ENCODE assay signal across 18 mouse cellular contexts in genomic region chr10:94172137-94172536, GRCm38 (mm10). TPM values are rescaled to one million over a fixed set of nuclear protein-coding genes. Genes with fewer than 3 reads are reported as not detected.
A peak's percentile ranks its signal among the peaks of the same experiment; 100 is the strongest.
DNase-seq lines count a peak whose midpoint lies in the region; ATAC-seq and TF ChIP-seq lines count a peak whose summit lies in the region.
"Had no signal": no experiment of that assay in that cellular context is flagged by ENCODE, and none has a peak within 500 bp of the region (broad histone marks: within the 10 kb centered on the region; RNA-seq: fewer than 3 reads in every experiment).

No protein-coding gene starts in this region.

- no peak overlapping the region for H3K27ac ChIP-seq in heart, embryonic 16.5 days (ENCODE audit: low read length)
- no peak overlapping the region for H3K27ac ChIP-seq in heart, adult 2 months
- H3K27ac ChIP-seq in midbrain, embryonic 11.5 days (ENCODE audit: low read depth, low read length): 0 out of 2 replicates have a peak overlapping the region, but pooled peaks have one; percentile 1
- no peak overlapping the region for H3K27ac ChIP-seq in midbrain, embryonic 16.5 days (ENCODE audit: low read length)
- H3K27ac ChIP-seq in hindbrain, embryonic 14.5 days: peak overlapping the region; percentile 57; the same call in 1 of the 2 replicates
- H3K27ac ChIP-seq in midbrain, embryonic 14.5 days (replicated peaks; ENCODE audit: low read depth, low read length): peak overlapping the region; percentile 17; the same call in 1 of the 2 replicates
- H3K27ac ChIP-seq: embryonic facial prominence, embryonic 10.5 days; gastrocnemius, adult 2 months; limb, embryonic 15.5 days had no signal

- DNase-seq in heart, adult 2 months: no peak
- DNase-seq in midbrain, embryonic 11.5 days (ENCODE audit: low spot score, missing footprints): peak; percentile 87
- no peak for DNase-seq in hindbrain, embryonic 14.5 days (ENCODE audit: low spot score)
- no peak for DNase-seq in midbrain, embryonic 14.5 days
- DNase-seq in spleen, postnatal 36 days (ENCODE audit: low spot score in 2 of 2): no peak
- DNase-seq in cerebellum, postnatal 14 days: no peak
- DNase-seq: cerebellum, adult 8-10 months; gastrocnemius, adult 2 months; lung, adult 2 months; right cerebral cortex, postnatal 14 days; spleen, adult 18-20 months; thymus, postnatal 14 days had no signal

- no peak for TF ChIP-seq EP300 in heart, adult 2 months (IDR thresholded peaks at IDR 0.05; ENCODE audit: insufficient read depth, low read depth, low read length)

- H3K36me3 ChIP-seq in heart, embryonic 16.5 days (ENCODE audit: control insufficient read depth, insufficient read depth): peaks cover 59% of the 10 kb centered on the region
- H3K36me3 ChIP-seq in heart, adult 2 months (ENCODE audit: control insufficient read depth, insufficient read depth, low read length): peaks cover 4% of the 10 kb centered on the region; the same call in 1 of the 2 replicates
- peaks cover 26% of the 10 kb centered on the region for H3K36me3 ChIP-seq in midbrain, embryonic 11.5 days (ENCODE audit: control insufficient read depth, insufficient read depth, low read length)
- peaks cover 29% of the 10 kb centered on the region for H3K36me3 ChIP-seq in midbrain, embryonic 16.5 days (ENCODE audit: control insufficient read depth, insufficient read depth, low read length)
- H3K36me3 ChIP-seq in hindbrain, embryonic 14.5 days (replicated peaks; ENCODE audit: control insufficient read depth, insufficient read depth): peaks cover 78% of the 10 kb centered on the region
- peaks cover 57% of the 10 kb centered on the region for H3K36me3 ChIP-seq in midbrain, embryonic 14.5 days (ENCODE audit: control insufficient read depth, insufficient read depth, low read length)

- intact Hi-C loops in heart, adult 2 months (cut with DNase I): no loop called here

- H3K27me3 ChIP-seq in heart, embryonic 16.5 days (ENCODE audit: control insufficient read depth, insufficient read depth, low read length): no peaks in the 10 kb centered on the region
- H3K27me3 ChIP-seq in heart, adult 2 months (ENCODE audit: control insufficient read depth, insufficient read depth, low read length): no peaks in the 10 kb centered on the region
- H3K27me3 ChIP-seq in midbrain, embryonic 11.5 days (ENCODE audit: control insufficient read depth, insufficient read depth, low read length): no peaks in the 10 kb centered on the region
- H3K27me3 ChIP-seq in midbrain, embryonic 16.5 days (ENCODE audit: control insufficient read depth, insufficient read depth, low read depth, low read length): no peaks in the 10 kb centered on the region
- no peaks in the 10 kb centered on the region for H3K27me3 ChIP-seq in hindbrain, embryonic 14.5 days (ENCODE audit: control insufficient read depth, insufficient read depth, low read length)
- no peaks in the 10 kb centered on the region for H3K27me3 ChIP-seq in midbrain, embryonic 14.5 days (ENCODE audit: control insufficient read depth, insufficient read depth, low read length)
- H3K27me3 ChIP-seq: limb, embryonic 15.5 days; megakaryocyte, embryonic 14.5 days had no signal

- peaks cover 5% of the 10 kb centered on the region for H3K9me3 ChIP-seq in heart, embryonic 16.5 days (replicated peaks; ENCODE audit: control insufficient read depth, low read length)
- peaks cover 6% of the 10 kb centered on the region for H3K9me3 ChIP-seq in midbrain, embryonic 11.5 days (ENCODE audit: control insufficient read depth, low read length)
- no peaks in the 10 kb centered on the region for H3K9me3 ChIP-seq in midbrain, embryonic 16.5 days (replicated peaks; ENCODE audit: control insufficient read depth, low read length, poor library complexity, severe bottlenecking)
- H3K9me3 ChIP-seq in hindbrain, embryonic 14.5 days (ENCODE audit: control insufficient read depth, low read length): no peaks in the 10 kb centered on the region
- no peaks in the 10 kb centered on the region for H3K9me3 ChIP-seq in midbrain, embryonic 14.5 days (ENCODE audit: control insufficient read depth, low read length)
- H3K9me3 ChIP-seq: limb, embryonic 15.5 days; megakaryocyte, embryonic 14.5 days had no signal

- no peaks in the 10 kb centered on the region; the same call in 1 of the 2 replicates for H3K79me2 ChIP-seq in heart, adult 2 months (replicated peaks; ENCODE audit: control insufficient read depth, insufficient read depth, low read length)

- H3K4me3 ChIP-seq in heart, embryonic 16.5 days (ENCODE audit: low read length): no peak overlapping the region
- no peak overlapping the region for H3K4me3 ChIP-seq in heart, adult 2 months
- H3K4me3 ChIP-seq in midbrain, embryonic 11.5 days (ENCODE audit: low read depth, low read length): no peak overlapping the region
- H3K4me3 ChIP-seq in midbrain, embryonic 16.5 days (ENCODE audit: low read depth, low read length): no peak overlapping the region
- H3K4me3 ChIP-seq in hindbrain, embryonic 14.5 days (replicated peaks; ENCODE audit: low read length): no peak overlapping the region
- H3K4me3 ChIP-seq in midbrain, embryonic 14.5 days (replicated peaks; ENCODE audit: low read depth, low read length): no peak overlapping the region
- H3K4me3 ChIP-seq: embryonic facial prominence, embryonic 10.5 days; gastrocnemius, adult 2 months; limb, embryonic 15.5 days; megakaryocyte, embryonic 14.5 days; myocyte had no signal

- H3K4me1 ChIP-seq in heart, embryonic 16.5 days (ENCODE audit: control insufficient read depth, insufficient read depth, low read length): no peaks in the 10 kb centered on the region
- no peaks in the 10 kb centered on the region for H3K4me1 ChIP-seq in heart, adult 2 months (ENCODE audit: control insufficient read depth, insufficient read depth, low read length)
- peaks cover 20% of the 10 kb centered on the region for H3K4me1 ChIP-seq in midbrain, embryonic 11.5 days (ENCODE audit: control insufficient read depth, insufficient read depth, low read length)
- H3K4me1 ChIP-seq in midbrain, embryonic 16.5 days (ENCODE audit: control insufficient read depth, insufficient read depth, low read length): peaks cover 14% of the 10 kb centered on the region
- peaks cover 18% of the 10 kb centered on the region; the same call in 1 of the 2 replicates for H3K4me1 ChIP-seq in hindbrain, embryonic 14.5 days (replicated peaks; ENCODE audit: control insufficient read depth, insufficient read depth, low read length)
- H3K4me1 ChIP-seq in midbrain, embryonic 14.5 days (ENCODE audit: control insufficient read depth, insufficient read depth, low read length): peaks cover 20% of the 10 kb centered on the region
- H3K4me1 ChIP-seq: embryonic facial prominence, embryonic 10.5 days; limb, embryonic 15.5 days had no signal

- TF ChIP-seq POLR2A in heart, adult 2 months (IDR thresholded peaks at IDR 0.05; ENCODE audit: insufficient read depth, low read depth, low read length): no peak

- no peak overlapping the region for H3K9ac ChIP-seq in heart, embryonic 16.5 days (ENCODE audit: low read length)
- H3K9ac ChIP-seq in heart, adult 2 months (ENCODE audit: low read depth, low read length): no peak overlapping the region
- H3K9ac ChIP-seq in midbrain, embryonic 11.5 days (ENCODE audit: low read length): no peak overlapping the region
- no peak overlapping the region for H3K9ac ChIP-seq in midbrain, embryonic 16.5 days (ENCODE audit: low read depth, low read length)
- H3K9ac ChIP-seq in hindbrain, embryonic 14.5 days: no peak overlapping the region
- no peak overlapping the region for H3K9ac ChIP-seq in midbrain, embryonic 14.5 days (replicated peaks; ENCODE audit: low read length)
- H3K9ac ChIP-seq: limb, embryonic 15.5 days had no signal

- ATAC-seq in heart, embryonic 16.5 days (replicated peaks; ENCODE audit: extremely low read depth, insufficient read depth, low FRiP score): no peak
- no peak for ATAC-seq in midbrain, embryonic 11.5 days (ENCODE audit: low FRiP score)
- no peak for ATAC-seq in midbrain, embryonic 16.5 days
- ATAC-seq in hindbrain, embryonic 14.5 days (ENCODE audit: low FRiP score): no peak
- ATAC-seq in midbrain, embryonic 14.5 days (ENCODE audit: low FRiP score, low TSS enrichment): no peak

- no peak for TF ChIP-seq CTCF in heart, adult 2 months (IDR thresholded peaks at IDR 0.05)

- WGBS in heart, embryonic 16.5 days: 73% methylated on average over 11 of the region's 11 CpGs
- WGBS in heart, adult 2 months: 77% methylated on average over 11 of the region's 11 CpGs
- WGBS in midbrain, embryonic 11.5 days: 47% methylated on average over 11 of the region's 11 CpGs
- WGBS in midbrain, embryonic 16.5 days: 34% methylated on average over 11 of the region's 11 CpGs
- WGBS in hindbrain, embryonic 14.5 days: 51% methylated on average over 11 of the region's 11 CpGs
- WGBS in midbrain, embryonic 14.5 days: 25% methylated on average over 11 of the region's 11 CpGs

- 0 out of 2 replicates have a peak overlapping the region, but pooled peaks have one; percentile 7 for H3K4me2 ChIP-seq in heart, embryonic 16.5 days (ENCODE audit: low read depth, low read length)
- H3K4me2 ChIP-seq in midbrain, embryonic 11.5 days: 0 out of 2 replicates have a peak overlapping the region, but pooled peaks have one; percentile 10
- no peak overlapping the region for H3K4me2 ChIP-seq in midbrain, embryonic 16.5 days (ENCODE audit: low read length)
- 0 out of 2 replicates have a peak overlapping the region, but pooled peaks have one; percentile 10 for H3K4me2 ChIP-seq in hindbrain, embryonic 14.5 days (replicated peaks)
- peak overlapping the region; percentile 24 for H3K4me2 ChIP-seq in midbrain, embryonic 14.5 days (ENCODE audit: low read length)
- H3K4me2 ChIP-seq: limb, embryonic 15.5 days had no signal

RNA-seq across cellular contexts. Expression of gene Nr2c1, which starts 24.3 kb away (rescaled TPM):
- 6.4 and 6.8 TPM in 2 replicates for polyA plus RNA-seq in heart, embryonic 16.5 days (2015; fragmentation: Nextera tagmentation; extraction: Ambion mirVana)
- total RNA-seq in heart, adult 2 months (2021): 1 to 10 TPM; 6.1 to 6.6 TPM
- polyA plus RNA-seq in heart, adult 2 months (2012; rRNA removed): 3.3 and 4.3 TPM in 2 replicates
- polyA plus RNA-seq in midbrain, embryonic 11.5 days (2014; fragmentation: Nextera tagmentation; extraction: Ambion mirVana): 10.8 and 12.2 TPM in 2 replicates
- 8.0 and 9.3 TPM in 2 replicates for polyA plus RNA-seq in midbrain, embryonic 16.5 days (2015; fragmentation: Nextera tagmentation; extraction: Ambion mirVana)
- polyA plus RNA-seq in hindbrain, embryonic 14.5 days (2014; fragmentation: Nextera tagmentation; extraction: Ambion mirVana): 7.0 and 8.0 TPM in 2 replicates
- 7.3 and 8.6 TPM in 2 replicates for polyA plus RNA-seq in midbrain, embryonic 14.5 days (2014; fragmentation: Nextera tagmentation; extraction: Ambion mirVana)

RNA-seq across cellular contexts. Expression of gene Ndufa12, which starts 26.4 kb away (rescaled TPM):
- 593 and 824 TPM in 2 replicates for polyA plus RNA-seq in heart, embryonic 16.5 days (2015; fragmentation: Nextera tagmentation; extraction: Ambion mirVana)
- total RNA-seq in heart, adult 2 months (2021): 100 to 1,000 TPM; 804 to 870 TPM
- polyA plus RNA-seq in heart, adult 2 months (2012; rRNA removed): 434 and 515 TPM in 2 replicates
- polyA plus RNA-seq in midbrain, embryonic 11.5 days (2014; fragmentation: Nextera tagmentation; extraction: Ambion mirVana): 520 and 528 TPM in 2 replicates
- 291 and 304 TPM in 2 replicates for polyA plus RNA-seq in midbrain, embryonic 16.5 days (2015; fragmentation: Nextera tagmentation; extraction: Ambion mirVana)
- 424 and 441 TPM in 2 replicates for polyA plus RNA-seq in hindbrain, embryonic 14.5 days (2014; fragmentation: Nextera tagmentation; extraction: Ambion mirVana)
- 412 and 492 TPM in 2 replicates for polyA plus RNA-seq in midbrain, embryonic 14.5 days (2014; fragmentation: Nextera tagmentation; extraction: Ambion mirVana)

Comparison
In these comparisons a context has a peak if more than half of its experiments do, and no peak if none do; other contexts are left out.
1. H3K27ac ChIP-seq: peak in midbrain, embryonic 11.5 days (single experiment), hindbrain, embryonic 14.5 days (single experiment) and midbrain, embryonic 14.5 days (single experiment); none in heart, embryonic 16.5 days (single experiment), heart, adult 2 months (single experiment) and midbrain, embryonic 16.5 days (single experiment).